Mouse (Mus musculus) stomach, postnatal 0 days (tissue): ENCODE measurements around the gene Mgmt.

ENCODE experiments used
- CTCF ChIP-seq: IDR thresholded peaks from 2 replicates; pipeline ENCODE4 v1.5.1; 2016; ENCODE audit warnings: antibody characterized with exemption, low read depth, mild to moderate bottlenecking, moderate library complexity
- EP300 ChIP-seq: optimal IDR thresholded peaks from 2 replicates; pipeline ENCODE3; 2016; ENCODE audit warnings: antibody characterized with exemption

- TF ChIP-seq CTCF (no peak), EP300 (no peak)
These were observed 245.9 kb downstream of the Mgmt start for GRCm38 (mm10) chr7:137140321-137140720.
